14 mouse cellular contexts compared by ENCODE assay signal in genomic region chr2:26079409-26079808, GRCm38 (mm10).
"Had no signal": no experiment of that assay in that cellular context is flagged by ENCODE, and none has a peak within 500 bp of the region (broad histone marks: within the 10 kb centered on the region; RNA-seq: fewer than 3 reads in every experiment).

No protein-coding gene starts in this region.

- DNase-seq: heart, postnatal 10 days; heart, postnatal 14 days; heart, postnatal 36 days; heart, postnatal 4 days; kidney, adult 11 months; kidney, adult 18-20 months; kidney, adult 2 months; kidney, adult 8-10 months; kidney, adult 9 months; kidney, postnatal 10 days; kidney, postnatal 14 days; kidney, postnatal 25 days; kidney, postnatal 36 days; layer of hippocampus, postnatal 36 days had no signal
